Mouse (Mus musculus): ENCODE measurements around the gene Vmn1r50.
"Not testable (repeated sequence)": the region's sequence is repeated elsewhere in the genome, so short reads cannot be mapped to it uniquely, and the experiment has no call there.

The Vmn1r50 gene

GRCm38 (mm10) chr6:90101130-90101529, at the start of gene Vmn1r50:
Gene Vmn1r50, plus strand, starts transcription at chr6:90101430.
- in situ Hi-C loops (cut with MboI, MseI): no loop called here

GRCm38 (mm10) chr6:90078406-90078805, 22.8 kb upstream of the Vmn1r50 start, which contains the start of gene Vmn1r49:
Gene Vmn1r49, minus strand, starts transcription at chr6:90078506.
- in situ Hi-C loops (cut with MboI, MseI): no loop called here

GRCm38 (mm10) chr6:90100566-90100965, 664 bp upstream of the Vmn1r50 start:
- in situ Hi-C loops (cut with MboI, MseI): no loop called here

DNA sequence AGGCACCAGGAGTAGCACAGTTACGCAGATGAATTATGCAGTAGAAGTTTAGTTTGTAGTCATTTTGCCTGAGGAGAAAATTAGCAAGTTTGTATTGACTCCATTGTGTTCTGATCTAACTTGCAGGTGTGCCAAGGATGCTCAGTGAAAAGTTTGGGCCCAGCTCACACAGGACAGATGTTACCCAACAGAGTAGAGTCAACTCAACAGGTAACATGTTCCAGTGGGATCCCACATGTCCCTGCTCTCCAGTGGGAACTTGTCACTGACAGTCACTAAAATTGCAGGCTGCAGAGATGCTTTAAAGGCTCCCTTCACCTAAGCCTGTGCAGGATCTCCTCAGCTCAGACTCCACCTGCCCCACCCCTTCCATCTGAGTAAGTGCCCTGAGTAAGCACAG, 21.1 kb downstream of the Vmn1r50 start, which contains the start of gene Vmn1r51:
Gene Vmn1r51 (plus strand): TSS at position 301 of the 400 bp plus-strand sequence.
- in situ Hi-C loops (cut with MboI, MseI): not testable (repeated sequence)

Data from T-helper 2 cell (primary cell).